Mouse (Mus musculus) heart, embryonic 16.5 days (tissue): ENCODE data around the gene Scn1b. TPM values are rescaled to one million over a fixed set of nuclear protein-coding genes. Genes with fewer than 3 reads are reported as not detected.

Experiments
- ATAC-seq: fragments of 200-750 bp; cut with Nextera tagmentation; replicated peaks from 2 replicates; pipeline ENCODE4 v1.8.0; 2017; ENCODE audit warnings: moderate number of reproducible peaks; ENCODE audit not compliant: insufficient read depth, low FRiP score; ENCODE audit errors: extremely low read depth
- H3K27ac ChIP-seq: fragments of 300-500 bp; sonication (generic); 2 replicates; pipeline ENCODE4 v1.5.1; 2014; ENCODE audit warnings: mild to moderate bottlenecking, low read length, control low read depth, moderate library complexity
- H3K27me3 ChIP-seq: fragments of 300-500 bp; sonication (generic); 2 replicates; pipeline ENCODE4 v1.6.1; 2014; ENCODE audit warnings: low read length, mixed read lengths; ENCODE audit not compliant: control insufficient read depth, insufficient read depth
- H3K36me3 ChIP-seq: fragments of 300-500 bp; sonication (generic); 2 replicates; pipeline ENCODE4 v1.6.1; 2014; ENCODE audit not compliant: control insufficient read depth, insufficient read depth
- H3K4me1 ChIP-seq: fragments of 300-500 bp; sonication (generic); 2 replicates; pipeline ENCODE4 v1.6.1; 2014; ENCODE audit warnings: low read length, mixed read lengths; ENCODE audit not compliant: control insufficient read depth, insufficient read depth
- H3K4me2 ChIP-seq: fragments of 300-500 bp; sonication (generic); 2 replicates; pipeline ENCODE4 v1.6.1; 2014; ENCODE audit warnings: low read depth, mild to moderate bottlenecking, control low read depth, low read length
- H3K4me3 ChIP-seq: fragments of 300-500 bp; sonication (generic); 2 replicates; pipeline ENCODE4 v1.5.1; 2014; ENCODE audit warnings: mild to moderate bottlenecking, control low read depth, low read length
- H3K9ac ChIP-seq: fragments of 300-500 bp; sonication (generic); 2 replicates; pipeline ENCODE4 v1.6.1; 2014; ENCODE audit warnings: low read length, control low read depth
- H3K9me3 ChIP-seq: fragments of 300-500 bp; sonication (generic); replicated peaks from 2 replicates; pipeline ENCODE4 v1.6.1; 2016; ENCODE audit warnings: low read length; ENCODE audit not compliant: control insufficient read depth
- WGBS: fragments of 180-500 bp; shearing (Covaris S2); extraction: QIAGEN DNeasy Blood & Tissue Kit; methylation state at CpG from one replicate; pipeline ENCODE4 v1.1.7; 2014; 5-methylcytosine and 5-hydroxymethylcytosine counted together
- polyA plus RNA-seq: library from polyadenylated mRNA; unstranded; fragments of >200 nt; fragmentation: Nextera tagmentation; extraction: Ambion mirVana; gene quantifications from 2 replicates; pipeline ENCODE4 v1.2.1, GENCODE M21; 2015

The Scn1b gene
- polyA plus RNA-seq, 1 experiment from 2014 or later = 2.8 TPM

- no peaks in the 10 kb centered on the region for H3K27me3 ChIP-seq
- H3K4me2 ChIP-seq = no peak overlapping the region
- no peak overlapping the region for H3K27ac ChIP-seq
- 33% methylated on average over 5 of the region's 5 CpGs for WGBS
- no peak for ATAC-seq
- H3K4me1 ChIP-seq = no peaks in the 10 kb centered on the region
- H3K9ac ChIP-seq = no peak overlapping the region
- H3K4me3 ChIP-seq = no peak overlapping the region
- H3K9me3 ChIP-seq = no peaks in the 10 kb centered on the region
- no peaks in the 10 kb centered on the region for H3K36me3 ChIP-seq
These were observed 59.0 kb downstream of the Scn1b start for GRCm38 (mm10) chr7:31067836-31068235.

Other genes starting within 250 kb of the Scn1b start
- gene Cd22, start 246.7 kb downstream of the Scn1b start, polyA plus RNA-seq = 0.14 and 0.24 TPM in 2 replicates
- gene Mag, start 212.1 kb downstream of the Scn1b start, polyA plus RNA-seq = 0.24 TPM in 1 of 2 replicates, not detected in the other
- not detected in 2 replicates for gene Hamp2, start 202.3 kb downstream of the Scn1b start, polyA plus RNA-seq
- gene Hamp, start 183.0 kb downstream of the Scn1b start, polyA plus RNA-seq = not detected in 2 replicates
- 15.5 and 16.6 TPM in 2 replicates for gene Usf2, start 170.2 kb downstream of the Scn1b start, polyA plus RNA-seq
- gene Lsr, start 153.5 kb downstream of the Scn1b start, polyA plus RNA-seq = 10.8 and 14.5 TPM in 2 replicates
- gene Fam187b, start 153.2 kb downstream of the Scn1b start, polyA plus RNA-seq = 0.70 and 0.90 TPM in 2 replicates
- gene Fxyd5, start 84.5 kb downstream of the Scn1b start, polyA plus RNA-seq = 44.7 and 46.7 TPM in 2 replicates
- 1.1 TPM in 2 replicates for gene Fxyd7, start 75.5 kb downstream of the Scn1b start, polyA plus RNA-seq
- 1,006 and 1,110 TPM in 2 replicates for gene Fxyd1, start 69.8 kb downstream of the Scn1b start, polyA plus RNA-seq
- 0.09 and 0.11 TPM in 2 replicates for gene Lgi4, start 67.7 kb downstream of the Scn1b start, polyA plus RNA-seq
- gene Fxyd3, start 50.3 kb downstream of the Scn1b start, polyA plus RNA-seq = 8.0 and 10.1 TPM in 2 replicates
- gene Hpn, start 11.7 kb downstream of the Scn1b start, polyA plus RNA-seq = 2.6 and 3.1 TPM in 2 replicates
- 53.1 and 58.0 TPM in 2 replicates for gene Gramd1a, start 28.9 kb upstream of the Scn1b start, polyA plus RNA-seq
- gene Scgb2b2, start 163.5 kb upstream of the Scn1b start, polyA plus RNA-seq = not detected in 2 replicates
- not detected in 2 replicates for gene Scgb1b2, start 164.8 kb upstream of the Scn1b start, polyA plus RNA-seq
- not detected in 2 replicates for gene Scgb2b3, start 235.1 kb upstream of the Scn1b start, polyA plus RNA-seq
- gene Scgb1b3, start 248.6 kb upstream of the Scn1b start, polyA plus RNA-seq = not detected in 2 replicates